Mouse (Mus musculus) adrenal gland, postnatal 25 days (tissue): ENCODE measurements around the gene Csnk1g2. TPM values are rescaled to one million over a fixed set of nuclear protein-coding genes. Genes with fewer than 3 reads are reported as not detected.
"Not testable (repeated sequence)": the region's sequence is repeated elsewhere in the genome, so short reads cannot be mapped to it uniquely, and the experiment has no call there.

Experiments
- DNase-seq: peaks from one replicate; pipeline ENCODE4 v3.0.0; 2021; ENCODE audit warnings: mixed read lengths
- total RNA-seq: library from RNA; stranded (reverse); gene quantifications from 2 replicates; pipeline ENCODE4 v1.2.3, GENCODE M21; 2021

Csnk1g2 gene
- total RNA-seq, 1 experiment from 2014 or later, result 157 TPM

- DNase-seq, result peak; percentile 93
Measured at GRCm38 (mm10) chr10:80602698-80603325, 19.8 kb upstream of the Csnk1g2 start, which contains the start of the genes Scamp4 and Adat3. Gene Scamp4, plus strand, starts transcription at chr10:80602872. Gene Adat3, plus strand, starts transcription at chr10:80602880.

GRCm38 (mm10) chr10:80603364-80603763 is 19.3 kb upstream of the Csnk1g2 start:
- DNase-seq, result no peak

GRCm38 (mm10) chr10:80604001-80604509 is 18.6 kb upstream of the Csnk1g2 start:
- no peak for DNase-seq

- DNase-seq, result no peak
Measured at GRCm38 (mm10) chr10:80604988-80605387, 17.6 kb upstream of the Csnk1g2 start.

GRCm38 (mm10) chr10:80605721-80606120 is 16.9 kb upstream of the Csnk1g2 start, which contains the start of gene Gm49322:
Gene Gm49322, plus strand, starts transcription at chr10:80606021.
- not testable (repeated sequence) for DNase-seq

- DNase-seq, result no peak
Measured at GRCm38 (mm10) chr10:80606306-80606705, 16.3 kb upstream of the Csnk1g2 start.

GRCm38 (mm10) chr10:80606737-80607350 is 15.8 kb upstream of the Csnk1g2 start:
- no peak for DNase-seq

- DNase-seq, result no peak
Measured at GRCm38 (mm10) chr10:80608435-80608834, 14.2 kb upstream of the Csnk1g2 start.

- DNase-seq, result no peak
Measured at GRCm38 (mm10) chr10:80609269-80609924, 13.2 kb upstream of the Csnk1g2 start.

GRCm38 (mm10) chr10:80610116-80610785 is 12.4 kb upstream of the Csnk1g2 start:
- no peak for DNase-seq

- peak; percentile 62 for DNase-seq
Measured at GRCm38 (mm10) chr10:80611024-80611423, 11.6 kb upstream of the Csnk1g2 start.

- DNase-seq, result no peak
Measured at GRCm38 (mm10) chr10:80611905-80612304, 10.7 kb upstream of the Csnk1g2 start.

- DNase-seq, result no peak
Measured at GRCm38 (mm10) chr10:80613821-80614220, 8.8 kb upstream of the Csnk1g2 start.

GRCm38 (mm10) chr10:80614351-80614750 is 8.3 kb upstream of the Csnk1g2 start:
- DNase-seq, result no peak

GRCm38 (mm10) chr10:80618181-80618580 is 4.5 kb upstream of the Csnk1g2 start:
- peak; percentile 45 for DNase-seq

- no peak for DNase-seq
Measured at GRCm38 (mm10) chr10:80619465-80620244, 3.0 kb upstream of the Csnk1g2 start.

GRCm38 (mm10) chr10:80620365-80620764 is 2.3 kb upstream of the Csnk1g2 start:
- DNase-seq, result no peak

- DNase-seq, result no peak
Measured at GRCm38 (mm10) chr10:80620796-80621689, 1.6 kb upstream of the Csnk1g2 start.

- DNase-seq, result no peak
Measured at GRCm38 (mm10) chr10:80621690-80621939, 1.0 kb upstream of the Csnk1g2 start.

- DNase-seq, result peak; percentile 98
Measured at GRCm38 (mm10) chr10:80621940-80622660, 538 bp upstream of the Csnk1g2 start.
